Mouse (Mus musculus): ENCODE data around the gene Irak4. TPM values are rescaled to one million over a fixed set of nuclear protein-coding genes. Genes with fewer than 3 reads are reported as not detected.

Gene Irak4
- polyA plus RNA-seq, 1 experiment from 2014 or later = 3.0 TPM

- Histone ChIP-seq H3K27ac (no peak overlapping the region), H3K9me3 (replicated peaks) (no peaks in the 10 kb centered on the region), H3K36me3 (no peaks in the 10 kb centered on the region), H3K4me3 (no peak overlapping the region), H3K27me3 (ENCODE audit: low read depth, poor library complexity, severe bottlenecking) (no peaks in the 10 kb centered on the region), H3K4me1 (peaks cover 2% of the 10 kb centered on the region; the same call in 1 of the 2 replicates)
- 92% methylated on average over 4 of the region's 4 CpGs for WGBS
- DNase-seq (ENCODE audit: low spot score) = no peak
These were observed 28.1 kb downstream of the Irak4 start for GRCm38 (mm10) chr15:94571501-94571900.

- Histone ChIP-seq H3K27me3 (ENCODE audit: low read depth, poor library complexity, severe bottlenecking) (no peaks in the 10 kb centered on the region), H3K4me3 (no peak overlapping the region), H3K9me3 (replicated peaks) (no peaks in the 10 kb centered on the region), H3K27ac (no peak overlapping the region), H3K4me1 (peaks cover 2% of the 10 kb centered on the region; the same call in 1 of the 2 replicates), H3K36me3 (no peaks in the 10 kb centered on the region)
- 83% methylated on average over 7 of the region's 8 CpGs for WGBS
- no peak for DNase-seq (ENCODE audit: low spot score)
These were observed 29.3 kb downstream of the Irak4 start for GRCm38 (mm10) chr15:94572746-94573145.

GRCm38 (mm10) chr15:94574566-94575268, 31.3 kb downstream of the Irak4 start:
- WGBS = 78% methylated on average over 4 of the region's 4 CpGs
- H3K27me3 ChIP-seq (ENCODE audit: low read depth, poor library complexity, severe bottlenecking) = no peaks in the 10 kb centered on the region
- H3K4me1 ChIP-seq = peaks cover 2% of the 10 kb centered on the region; the same call in 1 of the 2 replicates

GRCm38 (mm10) chr15:94582000-94582593, 38.7 kb downstream of the Irak4 start:
- WGBS = 75% methylated on average over 7 of the region's 7 CpGs
- H3K27me3 ChIP-seq (ENCODE audit: low read depth, poor library complexity, severe bottlenecking) = no peaks in the 10 kb centered on the region
- H3K36me3 ChIP-seq = peaks cover 87% of the 10 kb centered on the region

More at GRCm38 (mm10) chr15:94574566-94575268, 31.3 kb downstream of the Irak4 start:
- H3K4me3 ChIP-seq = no peak overlapping the region
- no peaks in the 10 kb centered on the region for H3K9me3 ChIP-seq (replicated peaks)
- no peak for DNase-seq (ENCODE audit: low spot score)
- H3K27ac ChIP-seq = no peak overlapping the region
- H3K36me3 ChIP-seq = peaks cover 18% of the 10 kb centered on the region

GRCm38 (mm10) chr15:94583153-94583552, 39.7 kb downstream of the Irak4 start:
- Histone ChIP-seq H3K4me3 (no peak overlapping the region), H3K36me3 (peaks cover 84% of the 10 kb centered on the region), H3K9me3 (replicated peaks) (no peaks in the 10 kb centered on the region), H3K4me1 (peaks cover 9% of the 10 kb centered on the region), H3K27ac (no peak overlapping the region), H3K27me3 (ENCODE audit: low read depth, poor library complexity, severe bottlenecking) (no peaks in the 10 kb centered on the region)
- no peak for DNase-seq (ENCODE audit: low spot score)
- WGBS = 93% methylated on average over 10 of the region's 10 CpGs

More at GRCm38 (mm10) chr15:94582000-94582593, 38.7 kb downstream of the Irak4 start:
- Histone ChIP-seq H3K27ac (no peak overlapping the region), H3K9me3 (replicated peaks) (no peaks in the 10 kb centered on the region), H3K4me3 (no peak overlapping the region), H3K4me1 (peaks cover 5% of the 10 kb centered on the region; the same call in 1 of the 2 replicates)
- DNase-seq (ENCODE audit: low spot score) = no peak

- Histone ChIP-seq H3K27ac (no peak overlapping the region), H3K4me3 (no peak overlapping the region), H3K36me3 (peaks cover 69% of the 10 kb centered on the region), H3K27me3 (ENCODE audit: low read depth, poor library complexity, severe bottlenecking) (no peaks in the 10 kb centered on the region), H3K9me3 (replicated peaks) (no peaks in the 10 kb centered on the region), H3K4me1 (peaks cover 19% of the 10 kb centered on the region)
- no peak for DNase-seq (ENCODE audit: low spot score)
- WGBS = 84% methylated on average over 4 of the region's 4 CpGs
These were observed 41.3 kb downstream of the Irak4 start for GRCm38 (mm10) chr15:94584738-94585137.

GRCm38 (mm10) chr15:94587826-94588715, 44.6 kb downstream of the Irak4 start:
- DNase-seq (ENCODE audit: low spot score) = no peak
- H3K4me1 ChIP-seq = peaks cover 14% of the 10 kb centered on the region
- peak overlapping the region; percentile 99 for H3K4me3 ChIP-seq
- peaks cover 37% of the 10 kb centered on the region for H3K36me3 ChIP-seq
- WGBS = 88% methylated on average over 9 of the region's 9 CpGs
- H3K27ac ChIP-seq = no peak overlapping the region
- H3K9me3 ChIP-seq (replicated peaks) = no peaks in the 10 kb centered on the region
- no peaks in the 10 kb centered on the region for H3K27me3 ChIP-seq (ENCODE audit: low read depth, poor library complexity, severe bottlenecking)

GRCm38 (mm10) chr15:94589219-94590075, 46.0 kb downstream of the Irak4 start, which contains the start of gene Twf1:
Gene Twf1 (minus strand): TSS chr15:94589889.
- Histone ChIP-seq H3K9me3 (replicated peaks) (no peaks in the 10 kb centered on the region), H3K27me3 (ENCODE audit: low read depth, poor library complexity, severe bottlenecking) (no peaks in the 10 kb centered on the region), H3K36me3 (peaks cover 23% of the 10 kb centered on the region), H3K4me1 (peaks cover 14% of the 10 kb centered on the region), H3K27ac (peak within 1 kb of the TSS; percentile 92), H3K4me3 (peak within 1 kb of the TSS; percentile 99)
- peak; percentile 99 for DNase-seq (ENCODE audit: low spot score)
- under 1% methylated on average over 70 of the region's 70 CpGs for WGBS

- Histone ChIP-seq H3K36me3 (peaks cover 17% of the 10 kb centered on the region), H3K4me3 (peak overlapping the region; percentile 99), H3K4me1 (peaks cover 14% of the 10 kb centered on the region), H3K9me3 (replicated peaks) (no peaks in the 10 kb centered on the region), H3K27ac (peak overlapping the region; percentile 92), H3K27me3 (ENCODE audit: low read depth, poor library complexity, severe bottlenecking) (no peaks in the 10 kb centered on the region)
- DNase-seq (ENCODE audit: low spot score) = no peak
- WGBS = 18% methylated on average over 8 of the region's 8 CpGs
These were observed 46.6 kb downstream of the Irak4 start for GRCm38 (mm10) chr15:94590083-94590482.

- no peaks in the 10 kb centered on the region for H3K9me3 ChIP-seq (replicated peaks)
- H3K36me3 ChIP-seq = peaks cover 4% of the 10 kb centered on the region; the same call in 1 of the 2 replicates
- 58% methylated on average over 4 of the region's 4 CpGs for WGBS
- peak; percentile 21 for DNase-seq (ENCODE audit: low spot score)
- no peak overlapping the region for H3K4me3 ChIP-seq
- H3K27me3 ChIP-seq (ENCODE audit: low read depth, poor library complexity, severe bottlenecking) = no peaks in the 10 kb centered on the region
- H3K4me1 ChIP-seq = peaks cover 14% of the 10 kb centered on the region
- no peak overlapping the region for H3K27ac ChIP-seq
These were observed 47.9 kb downstream of the Irak4 start for GRCm38 (mm10) chr15:94591356-94591755.

- H3K9me3 ChIP-seq (replicated peaks) = no peaks in the 10 kb centered on the region
- DNase-seq (ENCODE audit: low spot score) = no peak
- no peak overlapping the region for H3K27ac ChIP-seq
- no peaks in the 10 kb centered on the region for H3K36me3 ChIP-seq
- H3K4me3 ChIP-seq = no peak overlapping the region
- WGBS = 79% methylated on average over 1 of the region's 1 CpGs
- H3K27me3 ChIP-seq (ENCODE audit: low read depth, poor library complexity, severe bottlenecking) = no peaks in the 10 kb centered on the region
- H3K4me1 ChIP-seq = peaks cover 6% of the 10 kb centered on the region
These were observed 50.1 kb downstream of the Irak4 start for GRCm38 (mm10) chr15:94593586-94593985.

- peaks cover 7% of the 10 kb centered on the region for H3K4me1 ChIP-seq
- no peak overlapping the region for H3K27ac ChIP-seq
- no peak overlapping the region for H3K4me3 ChIP-seq
- H3K9me3 ChIP-seq (replicated peaks) = no peaks in the 10 kb centered on the region
- no peaks in the 10 kb centered on the region for H3K27me3 ChIP-seq (ENCODE audit: low read depth, poor library complexity, severe bottlenecking)
- no peaks in the 10 kb centered on the region for H3K36me3 ChIP-seq
- DNase-seq (ENCODE audit: low spot score) = no peak
- WGBS = 82% methylated on average over 11 of the region's 11 CpGs
These were observed 56.8 kb downstream of the Irak4 start for GRCm38 (mm10) chr15:94600145-94600707.

Data from limb, embryonic 10.5 days (tissue).